Comparison of ENCODE assay signal across 11 mouse cellular contexts in genomic region chr1:183167776-183168175, GRCm38 (mm10). TPM values are rescaled to one million over a fixed set of nuclear protein-coding genes. Genes with fewer than 3 reads are reported as not detected.
DNase-seq lines count a peak whose midpoint lies in the region; ATAC-seq and TF ChIP-seq lines count a peak whose summit lies in the region.
"Had no signal": no experiment of that assay in that cellular context is flagged by ENCODE, and none has a peak within 500 bp of the region (broad histone marks: within the 10 kb centered on the region; RNA-seq: fewer than 3 reads in every experiment).

No protein-coding gene starts in this region.

- H3K4me2 ChIP-seq in heart, embryonic 12.5 days, result no peak overlapping the region
- H3K4me2 ChIP-seq in lung, embryonic 14.5 days, result no peak overlapping the region

- H3K4me1 ChIP-seq in heart, adult 2 months (ENCODE audit: control insufficient read depth, insufficient read depth, low read length), result peaks cover 10% of the 10 kb centered on the region
- peaks cover 37% of the 10 kb centered on the region for H3K4me1 ChIP-seq in heart, embryonic 12.5 days (replicated peaks)
- peaks cover 7% of the 10 kb centered on the region; the same call in 1 of the 2 replicates for H3K4me1 ChIP-seq in lung, embryonic 14.5 days (ENCODE audit: insufficient read depth)

- TF ChIP-seq CTCF in heart, adult 2 months (IDR thresholded peaks at IDR 0.05), result no peak
- TF ChIP-seq CTCF in lung, embryonic 14.5 days (IDR thresholded peaks at IDR 0.05; ENCODE audit: low read depth), result no peak

- no peaks in the 10 kb centered on the region for H3K9me3 ChIP-seq in heart, embryonic 12.5 days (replicated peaks)
- no peaks in the 10 kb centered on the region for H3K9me3 ChIP-seq in lung, embryonic 14.5 days (ENCODE audit: low read depth, low read length)

- peak overlapping the region; percentile 58 for H3K27ac ChIP-seq in heart, adult 2 months
- H3K27ac ChIP-seq in heart, embryonic 12.5 days (ENCODE audit: poor library complexity, severe bottlenecking), result no peak overlapping the region
- peak overlapping the region; percentile 2; the same call in 1 of the 2 replicates for H3K27ac ChIP-seq in lung, embryonic 14.5 days (ENCODE audit: low read depth)
- H3K27ac ChIP-seq: macrophage had no signal

- WGBS in heart, adult 2 months, result 49% methylated on average over 12 of the region's 12 CpGs
- WGBS in heart, embryonic 12.5 days, result 70% methylated on average over 12 of the region's 12 CpGs
- WGBS in lung, embryonic 14.5 days, result 76% methylated on average over 12 of the region's 12 CpGs

- H3K4me3 ChIP-seq in heart, adult 2 months, result no peak overlapping the region
- H3K4me3 ChIP-seq in heart, embryonic 12.5 days, result no peak overlapping the region
- no peak overlapping the region for H3K4me3 ChIP-seq in lung, embryonic 14.5 days (ENCODE audit: low read depth, low read length)

- H3K79me2 ChIP-seq in heart, adult 2 months (replicated peaks; ENCODE audit: control insufficient read depth, insufficient read depth, low read length), result no peaks in the 10 kb centered on the region

- H3K9ac ChIP-seq in heart, adult 2 months (ENCODE audit: low read depth, low read length), result no peak overlapping the region
- H3K9ac ChIP-seq in heart, embryonic 12.5 days, result no peak overlapping the region
- no peak overlapping the region for H3K9ac ChIP-seq in lung, embryonic 14.5 days

- no peak for TF ChIP-seq POLR2A in heart, adult 2 months (IDR thresholded peaks at IDR 0.05; ENCODE audit: insufficient read depth, low read depth, low read length)

- no peak for DNase-seq in heart, adult 2 months
- no peak for DNase-seq in lung, embryonic 14.5 days
- DNase-seq in lung, postnatal 36 days, result no peak
- peak; percentile 33 to 58 for DNase-seq in thymus, postnatal 10 days (ENCODE audit: low spot score in 2 of 2)
- no peak for DNase-seq in testis, postnatal 10 days (ENCODE audit: low spot score)
- DNase-seq in gastrocnemius, adult 18-20 months (ENCODE audit: low spot score), result no peak
- DNase-seq: kidney, postnatal 14 days; liver had no signal

- H3K36me3 ChIP-seq in heart, adult 2 months (ENCODE audit: control insufficient read depth, insufficient read depth, low read length), result no peaks in the 10 kb centered on the region
- peaks cover 14% of the 10 kb centered on the region for H3K36me3 ChIP-seq in heart, embryonic 12.5 days
- H3K36me3 ChIP-seq in lung, embryonic 14.5 days (ENCODE audit: insufficient read depth), result no peaks in the 10 kb centered on the region

- 0 out of 2 replicates have a peak, but pooled peaks have one; percentile 16 for TF ChIP-seq EP300 in heart, adult 2 months (IDR thresholded peaks at IDR 0.05; ENCODE audit: insufficient read depth, low read depth, low read length)

- ATAC-seq in heart, embryonic 12.5 days (ENCODE audit: insufficient number of reproducible peaks, low FRiP score), result no peak
- ATAC-seq in lung, embryonic 14.5 days (ENCODE audit: insufficient read depth), result no peak
- ATAC-seq in granulocyte monocyte progenitor cell, adult 5-6 weeks (replicated peaks; ENCODE audit: poor library complexity, severe bottlenecking), result peak; percentile 69

- no peaks in the 10 kb centered on the region for H3K27me3 ChIP-seq in heart, adult 2 months (ENCODE audit: control insufficient read depth, insufficient read depth, low read length)
- H3K27me3 ChIP-seq in heart, embryonic 12.5 days (replicated peaks), result no peaks in the 10 kb centered on the region
- no peaks in the 10 kb centered on the region for H3K27me3 ChIP-seq in lung, embryonic 14.5 days (ENCODE audit: insufficient read depth, low read length)

- intact Hi-C loops in heart, adult 2 months (cut with DNase I), result no loop called here

RNA-seq across cellular contexts. Expression of gene Disp1, which starts 53.5 kb away (rescaled TPM):
- 1 to 10 TPM; 7.3 to 8.4 TPM for total RNA-seq in heart, adult 2 months (2021)
- polyA plus RNA-seq in heart, adult 2 months (2012; rRNA removed), result 10.6 and 12.6 TPM in 2 replicates
- 10.9 and 12.4 TPM in 2 replicates for polyA plus RNA-seq in heart, embryonic 12.5 days (2016; fragmentation: Nextera tagmentation; extraction: Ambion mirVana)
- 7.8 and 9.1 TPM in 2 replicates for polyA plus RNA-seq in lung, embryonic 14.5 days (2014; fragmentation: Nextera tagmentation; extraction: Ambion mirVana)
- total RNA-seq in granulocyte monocyte progenitor cell, adult 5-6 weeks (2014; fragmentation: Nextera tagmentation), result 4.1 and 8.3 TPM in 2 replicates
- 6.7 and 9.9 TPM in 2 replicates for total RNA-seq in granulocyte monocyte progenitor cell, adult 5-6 weeks (2017)
- total RNA-seq in gastrocnemius, adult 18-20 months (2021), result 1 to 10 TPM; 2.3 to 3.3 TPM

Comparison
In these comparisons a context has a peak if more than half of its experiments do, and no peak if none do; other contexts are left out.
1. DNase-seq: peak in thymus, postnatal 10 days (2 of 2); none in heart, adult 2 months (0 of 2), lung, embryonic 14.5 days (single experiment), lung, postnatal 36 days (single experiment), testis, postnatal 10 days (single experiment) and gastrocnemius, adult 18-20 months (single experiment).